Mouse (Mus musculus) testis, adult 2 months (tissue): Measurements from ENCODE around the gene Vdr.

Source experiments
- CTCF ChIP-seq: fragments of 200-500 bp; IDR thresholded peaks from 2 replicates; pipeline ENCODE4 v1.5.1; 2012; ENCODE audit warnings: low read depth, mild to moderate bottlenecking, inconsistent platforms, low read length, moderate library complexity; ENCODE audit not compliant: control insufficient read depth, insufficient read depth, insufficient replicate concordance
- POLR2A ChIP-seq: fragments of 200-500 bp; IDR thresholded peaks from 2 replicates; pipeline ENCODE4 v1.6.1; 2012; ENCODE audit warnings: low read depth, mild to moderate bottlenecking, inconsistent platforms, low read length, moderate library complexity; ENCODE audit not compliant: control insufficient read depth

- no peak for TF ChIP-seq CTCF
- TF ChIP-seq POLR2A = no peak
Measured at GRCm38 (mm10) chr15:97927018-97927417, 16.6 kb upstream of the Vdr start.
